Mouse (Mus musculus) midbrain, postnatal 0 days (tissue): ENCODE data around the gene Castor2. TPM values are rescaled to one million over a fixed set of nuclear protein-coding genes. Genes with fewer than 3 reads are reported as not detected.

Source experiments
- ATAC-seq: fragments of 200-750 bp; cut with Nextera tagmentation; 2 replicates; pipeline ENCODE4 v1.8.0; 2017; ENCODE audit warnings: moderate number of reproducible peaks, mild to moderate bottlenecking, moderate TSS enrichment, moderate library complexity; ENCODE audit not compliant: low FRiP score
- DNase-seq: peaks from one replicate; pipeline ENCODE4 v3.0.0-alpha.2; 2015; ENCODE audit warnings: low spot score
- H3K27ac ChIP-seq: fragments of 300-500 bp; sonication (generic); 2 replicates; pipeline ENCODE4 v1.5.1; 2014; ENCODE audit warnings: low read depth, mild to moderate bottlenecking, low read length, mixed read lengths
- H3K27me3 ChIP-seq: fragments of 300-500 bp; sonication (generic); 2 replicates; pipeline ENCODE4 v1.6.1; 2014; ENCODE audit warnings: low read length, control low read depth, mixed read lengths; ENCODE audit not compliant: insufficient read depth
- H3K36me3 ChIP-seq: fragments of 300-500 bp; sonication (generic); 2 replicates; pipeline ENCODE4 v1.6.1; 2014; ENCODE audit warnings: low read length, control low read depth, mixed read lengths; ENCODE audit not compliant: insufficient read depth
- H3K4me1 ChIP-seq: fragments of 300-500 bp; sonication (generic); 2 replicates; pipeline ENCODE4 v1.6.1; 2014; ENCODE audit warnings: mild to moderate bottlenecking, control low read depth, antibody characterized with exemption, low read length, mixed read lengths; ENCODE audit not compliant: insufficient read depth
- H3K4me2 ChIP-seq: fragments of 300-500 bp; sonication (generic); 2 replicates; pipeline ENCODE4 v1.6.1; 2014; ENCODE audit warnings: low read depth, mild to moderate bottlenecking, low read length, mixed read lengths; ENCODE audit not compliant: poor library complexity, severe bottlenecking
- H3K4me3 ChIP-seq: fragments of 300-500 bp; sonication (generic); 2 replicates; pipeline ENCODE4 v1.5.1; 2014; ENCODE audit warnings: low read depth, mild to moderate bottlenecking, low read length, moderate library complexity
- H3K9ac ChIP-seq: fragments of 300-500 bp; sonication (generic); replicated peaks from 2 replicates; pipeline ENCODE4 v1.6.1; 2014; ENCODE audit warnings: mild to moderate bottlenecking, low read length, moderate library complexity, mixed read lengths; ENCODE audit not compliant: poor library complexity, severe bottlenecking
- H3K9me3 ChIP-seq: fragments of 300-500 bp; sonication (generic); 2 replicates; pipeline ENCODE4 v1.6.1; 2016; ENCODE audit warnings: low read length, control low read depth
- CTCF ChIP-seq: IDR thresholded peaks from 2 replicates; pipeline ENCODE4 v1.5.1; 2016; ENCODE audit warnings: antibody characterized with exemption, mild to moderate bottlenecking
- WGBS: fragments of 180-500 bp; shearing (Covaris S2); extraction: QIAGEN DNeasy Blood & Tissue Kit; methylation state at CpG from one replicate; pipeline ENCODE4 v1.1.7; 2014; 5-methylcytosine and 5-hydroxymethylcytosine counted together
- polyA plus RNA-seq: library from polyadenylated mRNA; unstranded; fragments of >200 nt; fragmentation: Nextera tagmentation; extraction: Ambion mirVana; gene quantifications from 2 replicates; pipeline ENCODE4 v1.2.1, GENCODE M21; 2015
- total RNA-seq: library from RNA; depleted of rRNA; stranded (reverse); fragments of >200 nt; gene quantifications from 2 replicates; pipeline ENCODE4 v1.2.3, GENCODE M21; 2014

Castor2 gene
- total and polyA plus RNA-seq, 2 experiments from 2014 or later = 27.0 to 32.3 TPM

GRCm38 (mm10) chr5:134105829-134106228, 6.3 kb downstream of the Castor2 start:
- no peak overlapping the region for H3K27ac ChIP-seq
- ATAC-seq (no peak), DNase-seq (no peak)
- 88% methylated on average over 8 of the region's 8 CpGs for WGBS
- H3K9ac ChIP-seq = no peak overlapping the region
- peaks cover 15% of the 10 kb centered on the region; the same call in 1 of the 2 replicates for H3K36me3 ChIP-seq
- H3K4me2 ChIP-seq = no peak overlapping the region
- H3K4me1 ChIP-seq = 0 out of 2 replicates have a peak, but pooled peaks cover 6% of the 10 kb centered on the region
- H3K9me3 ChIP-seq = no peaks in the 10 kb centered on the region
- H3K4me3 ChIP-seq = no peak overlapping the region
- no peaks in the 10 kb centered on the region for H3K27me3 ChIP-seq
- TF ChIP-seq CTCF = no peak

GRCm38 (mm10) chr5:134114981-134115380, 15.5 kb downstream of the Castor2 start:
- Histone ChIP-seq H3K27me3 (no peaks in the 10 kb centered on the region), H3K27ac (no peak overlapping the region), H3K9me3 (no peaks in the 10 kb centered on the region), H3K36me3 (peaks cover 21% of the 10 kb centered on the region), H3K4me2 (no peak overlapping the region), H3K4me1 (no peaks in the 10 kb centered on the region), H3K9ac (no peak overlapping the region), H3K4me3 (no peak overlapping the region)
- WGBS = 87% methylated on average over 5 of the region's 5 CpGs
- no peak for DNase-seq
- no peak for ATAC-seq
- TF ChIP-seq CTCF = no peak

GRCm38 (mm10) chr5:134115639-134116259, 16.2 kb downstream of the Castor2 start:
- no peaks in the 10 kb centered on the region for H3K27me3 ChIP-seq
- 94% methylated on average over 7 of the region's 7 CpGs for WGBS
- peaks cover 15% of the 10 kb centered on the region for H3K36me3 ChIP-seq

GRCm38 (mm10) chr5:134118798-134119407, 19.4 kb downstream of the Castor2 start:
- H3K4me3 ChIP-seq = no peak overlapping the region
- 93% methylated on average over 15 of the region's 15 CpGs for WGBS
- no peak for ATAC-seq
- no peak overlapping the region for H3K9ac ChIP-seq
- no peaks in the 10 kb centered on the region for H3K27me3 ChIP-seq
- H3K9me3 ChIP-seq = no peaks in the 10 kb centered on the region
- TF ChIP-seq CTCF = no peak
- no peak for DNase-seq
- H3K27ac ChIP-seq = no peak overlapping the region
- H3K36me3 ChIP-seq = peaks cover 13% of the 10 kb centered on the region
- no peak overlapping the region for H3K4me2 ChIP-seq
- no peaks in the 10 kb centered on the region for H3K4me1 ChIP-seq

More at GRCm38 (mm10) chr5:134115639-134116259, 16.2 kb downstream of the Castor2 start:
- no peaks in the 10 kb centered on the region for H3K9me3 ChIP-seq
- H3K9ac ChIP-seq = no peak overlapping the region
- H3K4me3 ChIP-seq = no peak overlapping the region
- H3K4me2 ChIP-seq = no peak overlapping the region
- no peak for TF ChIP-seq CTCF
- no peak for ATAC-seq
- no peaks in the 10 kb centered on the region for H3K4me1 ChIP-seq
- no peak overlapping the region for H3K27ac ChIP-seq
- no peak for DNase-seq

- H3K36me3 ChIP-seq = peaks cover 15% of the 10 kb centered on the region
- no peak overlapping the region for H3K4me3 ChIP-seq
- no peak overlapping the region for H3K9ac ChIP-seq
- WGBS = 72% methylated on average over 10 of the region's 10 CpGs
- no peaks in the 10 kb centered on the region for H3K27me3 ChIP-seq
- no peak for DNase-seq
- H3K9me3 ChIP-seq = no peaks in the 10 kb centered on the region
- no peak overlapping the region for H3K4me2 ChIP-seq
- no peak for ATAC-seq
- no peak overlapping the region for H3K27ac ChIP-seq
- no peaks in the 10 kb centered on the region for H3K4me1 ChIP-seq
- no peak for TF ChIP-seq CTCF
Measured at GRCm38 (mm10) chr5:134119481-134120120, 20.1 kb downstream of the Castor2 start.

GRCm38 (mm10) chr5:134120135-134120534, 20.6 kb downstream of the Castor2 start:
- TF ChIP-seq CTCF = no peak
- DNase-seq (no peak), ATAC-seq (no peak)
- no peaks in the 10 kb centered on the region for H3K27me3 ChIP-seq
- no peaks in the 10 kb centered on the region for H3K9me3 ChIP-seq
- no peak overlapping the region for H3K4me3 ChIP-seq
- no peak overlapping the region for H3K27ac ChIP-seq
- no peaks in the 10 kb centered on the region for H3K4me1 ChIP-seq
- no peak overlapping the region for H3K9ac ChIP-seq
- no peak overlapping the region for H3K4me2 ChIP-seq
- H3K36me3 ChIP-seq = peaks cover 19% of the 10 kb centered on the region
- 86% methylated on average over 3 of the region's 3 CpGs for WGBS
